Comparison of ENCODE assay signal across 34 mouse cellular contexts in genomic region chr16:96438946-96439345, GRCm38 (mm10). TPM values are rescaled to one million over a fixed set of nuclear protein-coding genes. Genes with fewer than 3 reads are reported as not detected.
DNase-seq lines count a peak whose midpoint lies in the region; ATAC-seq and TF ChIP-seq lines count a peak whose summit lies in the region.
"Had no signal": no experiment of that assay in that cellular context is flagged by ENCODE, and none has a peak within 500 bp of the region (broad histone marks: within the 10 kb centered on the region; RNA-seq: fewer than 3 reads in every experiment).

No protein-coding gene starts in this region.

- H3K4me2 ChIP-seq in forebrain, embryonic 15.5 days (replicated peaks): no peak overlapping the region
- no peak overlapping the region for H3K4me2 ChIP-seq in forebrain, embryonic 11.5 days (ENCODE audit: low read depth, low read length, severe bottlenecking)
- H3K4me2 ChIP-seq: heart, embryonic 13.5 days; limb, embryonic 13.5 days; liver, embryonic 11.5 days had no signal

- H3K4me3 ChIP-seq in forebrain, embryonic 15.5 days: no peak overlapping the region
- no peak overlapping the region for H3K4me3 ChIP-seq in forebrain, embryonic 11.5 days (ENCODE audit: low read depth, low read length)
- no peak overlapping the region for H3K4me3 ChIP-seq in layer of hippocampus, adult 2 months
- H3K4me3 ChIP-seq in heart, adult 2 months: no peak overlapping the region
- H3K4me3 ChIP-seq: heart, embryonic 13.5 days; hindbrain, embryonic 10.5 days; left cerebral cortex, adult 2 months; limb, embryonic 13.5 days had no signal

- intact Hi-C loops in heart, adult 2 months (cut with DNase I): no loop called here

- no peak for TF ChIP-seq POLR2A in heart, adult 2 months (IDR thresholded peaks at IDR 0.05; ENCODE audit: insufficient read depth, low read depth, low read length)

- H3K27ac ChIP-seq in forebrain, embryonic 15.5 days (replicated peaks): no peak overlapping the region
- H3K27ac ChIP-seq in forebrain, embryonic 11.5 days (ENCODE audit: low read depth, low read length): no peak overlapping the region
- no peak overlapping the region for H3K27ac ChIP-seq in layer of hippocampus, adult 2 months
- H3K27ac ChIP-seq in heart, adult 2 months: no peak overlapping the region
- H3K27ac ChIP-seq: heart, embryonic 13.5 days; hindbrain, embryonic 10.5 days; left cerebral cortex, adult 2 months; macrophage had no signal

- DNase-seq in forebrain, embryonic 11.5 days (ENCODE audit: low spot score): no peak
- DNase-seq in brain, embryonic 18.5 days (ENCODE audit: low read depth, low spot score): peak; percentile 12
- DNase-seq in layer of hippocampus, adult 2 months (ENCODE audit: low spot score in 2 of 2): peak; percentile 27 to 30
- DNase-seq in layer of hippocampus, postnatal 14 days (ENCODE audit: low spot score in 2 of 2): peak; percentile 32 to 62
- DNase-seq in retina, postnatal 1 day: no peak
- DNase-seq in spleen, adult 18-20 months: no peak
- no peak for DNase-seq in heart, adult 2 months
- DNase-seq: adrenal gland, postnatal 25 days; cerebellum, adult 11 months; cerebellum, adult 9-10 months; cerebellum, postnatal 36 days; heart, postnatal 14 days; kidney, adult 2 months; kidney, postnatal 4 days; lung, adult 18-20 months; midbrain, embryonic 14.5 days; right cerebral cortex, postnatal 25 days; thymus, postnatal 4 days had no signal

- H3K27me3 ChIP-seq in forebrain, embryonic 15.5 days: no peaks in the 10 kb centered on the region
- no peaks in the 10 kb centered on the region for H3K27me3 ChIP-seq in forebrain, embryonic 11.5 days (ENCODE audit: control insufficient read depth, insufficient read depth, low read length)
- no peaks in the 10 kb centered on the region for H3K27me3 ChIP-seq in heart, adult 2 months (ENCODE audit: control insufficient read depth, insufficient read depth, low read length)
- H3K27me3 ChIP-seq: limb, embryonic 13.5 days; Patski had no signal

- TF ChIP-seq EP300 in heart, adult 2 months (IDR thresholded peaks at IDR 0.05; ENCODE audit: insufficient read depth, low read depth, low read length): no peak

- peak; percentile 75 for ATAC-seq in forebrain, embryonic 15.5 days (replicated peaks)
- ATAC-seq in forebrain, embryonic 11.5 days (replicated peaks; ENCODE audit: low FRiP score): no peak
- ATAC-seq: hindbrain, embryonic 16.5 days; lung, postnatal 0 days had no signal

- no peaks in the 10 kb centered on the region for H3K9me3 ChIP-seq in forebrain, embryonic 15.5 days
- no peaks in the 10 kb centered on the region for H3K9me3 ChIP-seq in forebrain, embryonic 11.5 days (ENCODE audit: control insufficient read depth, low read length)
- H3K9me3 ChIP-seq: heart, embryonic 13.5 days; hindbrain, embryonic 10.5 days; limb, embryonic 13.5 days had no signal

- no peaks in the 10 kb centered on the region for H3K4me1 ChIP-seq in forebrain, embryonic 15.5 days
- no peaks in the 10 kb centered on the region for H3K4me1 ChIP-seq in forebrain, embryonic 11.5 days (replicated peaks; ENCODE audit: control insufficient read depth, insufficient read depth, low read length)
- no peaks in the 10 kb centered on the region for H3K4me1 ChIP-seq in heart, adult 2 months (ENCODE audit: control insufficient read depth, insufficient read depth, low read length)
- H3K4me1 ChIP-seq: heart, embryonic 13.5 days had no signal

- no peaks in the 10 kb centered on the region for H3K36me3 ChIP-seq in forebrain, embryonic 15.5 days
- H3K36me3 ChIP-seq in forebrain, embryonic 11.5 days (ENCODE audit: control insufficient read depth, insufficient read depth, low read length): no peaks in the 10 kb centered on the region
- H3K36me3 ChIP-seq in heart, adult 2 months (ENCODE audit: control insufficient read depth, insufficient read depth, low read length): no peaks in the 10 kb centered on the region
- H3K36me3 ChIP-seq: heart, embryonic 13.5 days; hindbrain, embryonic 10.5 days; limb, embryonic 13.5 days had no signal

- no peak overlapping the region for H3K9ac ChIP-seq in forebrain, embryonic 15.5 days (replicated peaks)
- H3K9ac ChIP-seq in forebrain, embryonic 11.5 days (ENCODE audit: low read length): no peak overlapping the region
- H3K9ac ChIP-seq in heart, adult 2 months (ENCODE audit: low read depth, low read length): no peak overlapping the region
- H3K9ac ChIP-seq: heart, embryonic 13.5 days; limb, embryonic 13.5 days had no signal

- no peak for TF ChIP-seq CTCF in layer of hippocampus, adult 2 months (conservative IDR thresholded peaks at IDR 0.05)
- no peak for TF ChIP-seq CTCF in heart, adult 2 months (IDR thresholded peaks at IDR 0.05)

- no peaks in the 10 kb centered on the region for H3K79me2 ChIP-seq in heart, adult 2 months (replicated peaks; ENCODE audit: control insufficient read depth, insufficient read depth, low read length)

- WGBS in forebrain, embryonic 15.5 days: 65% methylated on average over 5 of the region's 5 CpGs
- WGBS in forebrain, embryonic 11.5 days: 97% methylated on average over 5 of the region's 5 CpGs
- WGBS in heart, adult 2 months: 88% methylated on average over 5 of the region's 5 CpGs

RNA-seq across cellular contexts. Expression of gene Itgb2l, which starts 4.5 kb away (rescaled TPM):
- not detected in 2 replicates for polyA plus RNA-seq in forebrain, embryonic 15.5 days (2015; fragmentation: Nextera tagmentation; extraction: Ambion mirVana)
- not detected in 2 replicates for polyA plus RNA-seq in forebrain, embryonic 11.5 days (2014; fragmentation: Nextera tagmentation; extraction: Ambion mirVana)
- total RNA-seq in layer of hippocampus, adult 2 months (2021): not detected
- not detected for total RNA-seq in layer of hippocampus, postnatal 14 days (2021)
- not detected for total RNA-seq in heart, adult 2 months (2021)
- not detected in 2 replicates for polyA plus RNA-seq in heart, adult 2 months (2012; rRNA removed)
- total RNA-seq: adrenal gland, postnatal 25 days; gastrocnemius, adult 8-10 months; gastrocnemius, postnatal 4 days; heart, postnatal 14 days; left cerebral cortex, adult 2 months; left cerebral cortex, postnatal 25 days; MEL; monocyte, adult 5-6 weeks had no signal
- polyA plus RNA-seq: embryonic facial prominence, embryonic 11.5 days; heart, embryonic 13.5 days; hindbrain, embryonic 10.5 days; kidney, adult 2 months; limb, embryonic 13.5 days; midbrain, embryonic 14.5 days had no signal

RNA-seq across cellular contexts. Expression of gene Pcp4, which starts 28.5 kb away (rescaled TPM):
- 141 and 169 TPM in 2 replicates for polyA plus RNA-seq in forebrain, embryonic 15.5 days (2015; fragmentation: Nextera tagmentation; extraction: Ambion mirVana)
- polyA plus RNA-seq in forebrain, embryonic 11.5 days (2014; fragmentation: Nextera tagmentation; extraction: Ambion mirVana): 7.5 and 9.4 TPM in 2 replicates
- 100 to 1,000 TPM; 261 to 281 TPM for total RNA-seq in layer of hippocampus, adult 2 months (2021)
- 100 to 1,000 TPM; 318 to 373 TPM for total RNA-seq in layer of hippocampus, postnatal 14 days (2021)
- 1 to 10 TPM; 2.1 to 3.6 TPM for total RNA-seq in heart, adult 2 months (2021)
- 0.57 and 2.3 TPM in 2 replicates for polyA plus RNA-seq in heart, adult 2 months (2012; rRNA removed)
- total RNA-seq: gastrocnemius, adult 8-10 months; gastrocnemius, postnatal 4 days; MEL; monocyte, adult 5-6 weeks had no signal
- polyA plus RNA-seq: macrophage had no signal

Comparison
In these comparisons a context has a peak if more than half of its experiments do, and no peak if none do; other contexts are left out.
1. DNase-seq: peak in brain, embryonic 18.5 days (single experiment), layer of hippocampus, adult 2 months (2 of 2) and layer of hippocampus, postnatal 14 days (2 of 2); none in forebrain, embryonic 11.5 days (single experiment), retina, postnatal 1 day (single experiment), spleen, adult 18-20 months (0 of 2) and heart, adult 2 months (0 of 2).
2. RNA of gene Pcp4, which starts 28.5 kb away (total RNA-seq): 318 to 373 TPM in layer of hippocampus, postnatal 14 days and 261 to 281 TPM in layer of hippocampus, adult 2 months; 2.1 to 3.6 TPM in heart, adult 2 months; every median in the first group is over 10 times any median in the second.